In genomic region chr7:29340247-29340646, GRCm38 (mm10) we compare ENCODE assay signal across 15 mouse cellular contexts. TPM values are rescaled to one million over a fixed set of nuclear protein-coding genes. Genes with fewer than 3 reads are reported as not detected.
"Had no signal": no experiment of that assay in that cellular context is flagged by ENCODE, and none has a peak within 500 bp of the region (broad histone marks: within the 10 kb centered on the region; RNA-seq: fewer than 3 reads in every experiment).

No protein-coding gene starts in this region.

- ATAC-seq: intestine, postnatal 0 days; lung, postnatal 0 days had no signal

- H3K4me2 ChIP-seq: neural tube, embryonic 12.5 days had no signal

- DNase-seq: kidney, adult 9 months; kidney, postnatal 10 days; lung, adult 2 months; lung, postnatal 36 days; midbrain, embryonic 14.5 days; right cerebral cortex, postnatal 4 days; spleen, adult 18-20 months; thymus, postnatal 36 days had no signal

- H3K4me1 ChIP-seq: neural tube, embryonic 12.5 days had no signal

- H3K27ac ChIP-seq: left cerebral cortex, adult 2 months; limb, embryonic 10.5 days; neural tube, embryonic 12.5 days had no signal

- H3K4me3 ChIP-seq: left cerebral cortex, adult 2 months; limb, embryonic 10.5 days; neural tube, embryonic 12.5 days had no signal

- H3K9ac ChIP-seq: neural tube, embryonic 12.5 days had no signal

- H3K27me3 ChIP-seq: neural tube, embryonic 12.5 days had no signal

- H3K9me3 ChIP-seq: limb, embryonic 10.5 days; neural tube, embryonic 12.5 days had no signal

RNA-seq across cellular contexts. Expression of gene Dpf1, which starts 36.5 kb away (rescaled TPM):
- total RNA-seq: monocyte, adult 5-6 weeks; neutrophil, adult 5-6 weeks had no signal

RNA-seq across cellular contexts. Expression of gene Ppp1r14a, which starts 51.1 kb away (rescaled TPM):
- total RNA-seq: monocyte, adult 5-6 weeks; neutrophil, adult 5-6 weeks had no signal
